Mouse (Mus musculus) retina, postnatal 1 day (tissue): Measurements from ENCODE around the gene Tmem167.
"Not testable (repeated sequence)": the region's sequence is repeated elsewhere in the genome, so short reads cannot be mapped to it uniquely, and the experiment has no call there.

Experiments
- DNase-seq: peaks from one replicate; pipeline ENCODE4 v3.0.0-alpha.2; 2012

Gene Tmem167

GRCm38 (mm10) chr13:90088962-90089824 is at the start of gene Tmem167, which contains the start of gene Xrcc4:
Gene Tmem167 (plus strand): TSS chr13:90089123.
Gene Xrcc4 (minus strand): TSS chr13:90089608.
- DNase-seq = peak; percentile 99

- peak; percentile 27 for DNase-seq
Measured at GRCm38 (mm10) chr13:90039613-90040012, 49.3 kb upstream of the Tmem167 start.

GRCm38 (mm10) chr13:90051735-90052134 is 37.2 kb upstream of the Tmem167 start:
- DNase-seq = no peak

- DNase-seq = no peak
Measured at GRCm38 (mm10) chr13:90052408-90052807, 36.5 kb upstream of the Tmem167 start.

- no peak for DNase-seq
Measured at GRCm38 (mm10) chr13:90061877-90062276, 27.0 kb upstream of the Tmem167 start.

GRCm38 (mm10) chr13:90089825-90090183 is 881 bp downstream of the Tmem167 start:
- DNase-seq = no peak

- no peak for DNase-seq
Measured at GRCm38 (mm10) chr13:90101514-90101913, 12.6 kb downstream of the Tmem167 start.

GRCm38 (mm10) chr13:90106139-90106538 is 17.2 kb downstream of the Tmem167 start:
- DNase-seq = no peak

GRCm38 (mm10) chr13:90108746-90109145 is 19.8 kb downstream of the Tmem167 start:
- DNase-seq = not testable (repeated sequence)

- no peak for DNase-seq
Measured at GRCm38 (mm10) chr13:90111681-90112080, 22.8 kb downstream of the Tmem167 start.

- peak; percentile 34 for DNase-seq
Measured at GRCm38 (mm10) chr13:90136156-90136910, 47.4 kb downstream of the Tmem167 start.

GRCm38 (mm10) chr13:90141681-90142080 is 52.8 kb downstream of the Tmem167 start:
- DNase-seq = no peak

GRCm38 (mm10) chr13:90143245-90143644 is 54.3 kb downstream of the Tmem167 start:
- DNase-seq = no peak

- no peak for DNase-seq
Measured at GRCm38 (mm10) chr13:90151881-90152280, 63.0 kb downstream of the Tmem167 start.

GRCm38 (mm10) chr13:90152536-90153273 is 63.8 kb downstream of the Tmem167 start:
- DNase-seq = peak; percentile 7

- no peak for DNase-seq
Measured at GRCm38 (mm10) chr13:90164147-90164546, 75.2 kb downstream of the Tmem167 start.

GRCm38 (mm10) chr13:90167044-90167443 is 78.1 kb downstream of the Tmem167 start:
- DNase-seq = no peak

- no peak for DNase-seq
Measured at GRCm38 (mm10) chr13:90170100-90170781, 81.3 kb downstream of the Tmem167 start.

GRCm38 (mm10) chr13:90170782-90171179 is 81.9 kb downstream of the Tmem167 start:
- DNase-seq = no peak

GRCm38 (mm10) chr13:90171390-90171789 is 82.5 kb downstream of the Tmem167 start:
- no peak for DNase-seq

- DNase-seq = no peak
Measured at GRCm38 (mm10) chr13:90175662-90176061, 86.7 kb downstream of the Tmem167 start.

- DNase-seq = peak; percentile 5
Measured at GRCm38 (mm10) chr13:90182262-90182661, 93.3 kb downstream of the Tmem167 start.

- no peak for DNase-seq
Measured at GRCm38 (mm10) chr13:90183536-90183935, 94.6 kb downstream of the Tmem167 start.
